Mouse (Mus musculus): ENCODE measurements around the gene Spryd3.

The Spryd3 gene

DNA sequence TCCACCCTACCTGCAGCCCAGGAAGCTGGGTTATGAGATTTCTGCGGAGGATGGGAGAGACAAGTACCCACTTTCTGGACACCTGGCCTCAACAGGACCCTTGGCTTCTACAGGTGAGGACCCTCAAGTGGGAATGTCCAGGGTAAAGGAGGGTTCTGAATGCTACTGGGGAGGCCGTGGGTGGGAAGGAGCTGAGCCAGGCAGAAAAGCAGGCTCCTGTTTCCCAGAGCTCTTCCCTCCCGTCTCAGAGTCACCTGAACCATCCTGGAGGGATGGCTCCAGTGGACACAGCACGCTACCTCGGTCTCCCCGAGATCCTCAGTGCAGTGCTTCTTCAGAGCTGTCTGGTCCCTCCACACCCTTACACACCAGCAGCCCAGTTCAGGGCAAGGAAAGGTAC lies 23.9 kb downstream of the Spryd3 start:
- DNase-seq: no peak

DNA sequence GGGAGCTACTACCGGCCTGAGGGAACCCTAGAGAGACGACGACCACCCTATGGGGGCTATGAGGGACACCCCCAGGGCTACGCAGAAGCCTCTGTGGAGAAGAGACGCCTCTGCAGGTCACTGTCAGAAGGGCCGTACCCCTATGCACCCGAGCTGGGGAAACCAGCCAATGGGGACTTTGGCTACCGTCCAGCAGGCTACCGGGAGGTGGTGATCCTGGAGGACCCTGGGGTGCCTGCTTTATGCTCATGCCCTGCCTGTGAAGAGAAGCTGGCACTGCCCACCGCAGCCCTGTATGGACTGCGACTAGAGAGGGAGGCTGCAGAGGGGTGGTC lies 24.6 kb downstream of the Spryd3 start:
- no peak for DNase-seq

DNA sequence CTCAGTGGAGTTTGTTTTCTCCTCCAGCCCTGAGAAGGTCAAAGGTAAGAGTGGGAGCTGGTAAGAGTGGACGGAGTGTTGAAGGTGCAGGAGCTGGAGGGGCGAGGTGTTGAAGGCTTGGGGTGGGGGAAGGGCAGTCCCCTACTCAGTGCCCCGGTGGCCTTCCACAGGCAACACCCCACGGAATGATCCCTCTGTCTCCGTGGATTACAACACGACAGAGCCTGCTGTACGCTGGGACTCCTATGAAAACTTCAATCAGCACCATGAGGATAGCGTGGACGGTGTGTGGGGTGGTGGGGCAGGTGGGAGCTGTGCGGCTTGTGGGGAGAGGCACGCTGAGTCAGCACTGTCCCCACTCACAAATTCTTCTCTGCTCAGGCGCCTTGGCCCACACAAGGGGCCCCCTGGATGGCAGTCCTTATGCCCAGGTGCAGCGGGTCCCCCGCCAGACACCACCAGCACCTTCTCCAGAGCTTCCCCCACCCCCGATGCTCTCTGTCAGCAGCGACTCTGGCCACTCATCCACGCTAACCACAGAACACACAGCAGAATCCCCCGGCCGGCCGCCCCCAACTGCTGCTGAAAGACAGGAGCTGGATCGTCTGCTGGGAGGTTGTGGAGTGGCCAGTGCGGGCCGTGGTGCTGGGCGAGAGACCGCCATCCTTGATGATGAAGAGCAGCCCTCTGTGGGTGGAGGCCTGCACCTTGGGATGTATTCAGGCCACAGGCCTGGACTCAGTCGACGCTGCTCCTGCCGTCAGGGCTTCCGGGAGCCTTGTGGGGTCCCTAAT lies 25.1 kb downstream of the Spryd3 start:
- no peak for DNase-seq

- no peak for DNase-seq
Observed at GRCm38 (mm10) chr15:102110271-102110670, 25.8 kb downstream of the Spryd3 start.

DNA sequence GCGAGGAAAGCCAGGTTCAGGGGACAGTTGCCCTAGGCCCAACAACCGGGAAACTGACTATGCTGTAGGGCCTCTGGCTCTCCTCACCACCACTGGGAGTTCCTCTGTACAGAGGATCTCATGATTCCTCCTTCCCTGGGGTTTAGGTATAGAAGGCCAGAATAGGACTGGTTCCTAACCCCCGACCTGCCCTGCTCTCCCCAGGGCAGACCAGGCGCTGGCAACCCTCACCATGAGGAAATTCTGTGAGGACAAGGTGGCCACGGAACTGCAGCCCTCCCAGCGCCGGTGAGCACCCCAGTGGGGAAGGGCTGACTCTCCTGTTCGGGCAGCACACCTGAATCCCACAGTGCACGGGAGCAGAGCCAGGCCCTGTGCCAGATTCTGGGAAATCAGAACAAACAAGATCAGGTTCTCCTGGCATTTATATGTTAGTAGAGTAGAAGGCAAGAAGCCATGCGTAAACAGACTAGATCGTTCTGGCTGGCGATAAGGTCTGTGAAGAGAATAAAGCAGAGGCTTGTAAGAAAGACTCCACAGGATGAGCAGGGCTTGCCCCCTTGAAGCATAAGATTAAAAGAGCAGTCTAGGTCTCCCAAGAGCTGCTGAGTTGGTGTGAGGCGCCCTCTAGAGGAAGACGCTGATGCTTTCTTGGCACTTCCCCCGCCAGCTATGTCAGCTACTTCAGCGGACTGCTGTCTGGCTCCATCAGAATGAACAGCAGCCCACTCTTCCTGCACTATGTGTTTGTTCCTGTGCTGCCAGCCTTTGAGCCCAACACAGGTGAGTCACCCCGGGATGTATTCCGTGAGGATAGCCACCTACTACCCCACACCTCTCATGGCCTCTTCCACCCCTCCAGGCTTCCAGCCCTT lies 27.1 kb downstream of the Spryd3 start:
- peak; percentile 41 to 68 for DNase-seq

- DNase-seq: peak in 1 of 2 experiments; percentile 73
Observed at GRCm38 (mm10) chr15:102107689-102108573, 28.1 kb downstream of the Spryd3 start.

GRCm38 (mm10) chr15:102106754-102107456 lies 29.1 kb downstream of the Spryd3 start:
- no peak for DNase-seq

GRCm38 (mm10) chr15:102105764-102106730 lies 30.0 kb downstream of the Spryd3 start:
- DNase-seq: peak in 1 of 2 experiments; percentile 31

- no peak for DNase-seq
Observed at GRCm38 (mm10) chr15:102105360-102105759, 30.7 kb downstream of the Spryd3 start.

GRCm38 (mm10) chr15:102103947-102104555 lies 32.0 kb downstream of the Spryd3 start:
- DNase-seq: peak in 1 of 2 experiments; percentile 25

DNA sequence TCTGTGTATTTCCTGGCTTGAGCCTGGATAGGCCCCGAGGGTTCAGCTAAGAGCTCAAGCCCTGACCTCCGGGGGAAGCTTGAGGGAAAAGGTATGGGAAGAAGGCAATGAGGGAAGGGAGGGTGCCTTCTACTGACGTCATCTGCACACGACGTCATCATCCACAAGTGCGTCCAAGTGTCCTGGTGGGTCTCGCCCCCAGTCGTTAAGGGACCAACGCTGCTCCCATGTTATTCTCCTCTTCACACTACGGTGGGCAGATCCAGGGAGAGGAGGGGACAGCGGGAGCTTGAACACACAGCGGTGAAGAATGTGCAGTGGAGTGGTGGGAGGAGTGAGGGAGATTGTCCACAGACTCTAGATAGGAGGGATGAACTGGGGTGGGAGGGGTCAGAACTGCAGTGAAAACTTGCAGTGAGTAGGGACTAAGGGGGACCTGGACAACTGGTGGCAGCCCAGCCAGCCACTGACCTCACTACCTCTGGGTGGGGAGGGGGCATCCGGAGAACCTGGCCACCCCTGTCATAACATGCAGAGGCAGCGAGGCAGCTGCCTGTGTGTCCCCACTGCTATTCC lies 32.6 kb downstream of the Spryd3 start:
- DNase-seq: no peak

- DNase-seq: no peak
Observed at GRCm38 (mm10) chr15:102102548-102103121, 33.4 kb downstream of the Spryd3 start.

GRCm38 (mm10) chr15:102101672-102102541 lies 34.1 kb downstream of the Spryd3 start:
- DNase-seq: no peak

- DNase-seq: no peak
Observed at GRCm38 (mm10) chr15:102100996-102101671, 34.9 kb downstream of the Spryd3 start.

GRCm38 (mm10) chr15:102100161-102100981 lies 35.7 kb downstream of the Spryd3 start, which contains the start of gene Tns2:
Gene Tns2 (plus strand): TSS chr15:102100413.
- peak; percentile 49 to 67 for DNase-seq

DNA sequence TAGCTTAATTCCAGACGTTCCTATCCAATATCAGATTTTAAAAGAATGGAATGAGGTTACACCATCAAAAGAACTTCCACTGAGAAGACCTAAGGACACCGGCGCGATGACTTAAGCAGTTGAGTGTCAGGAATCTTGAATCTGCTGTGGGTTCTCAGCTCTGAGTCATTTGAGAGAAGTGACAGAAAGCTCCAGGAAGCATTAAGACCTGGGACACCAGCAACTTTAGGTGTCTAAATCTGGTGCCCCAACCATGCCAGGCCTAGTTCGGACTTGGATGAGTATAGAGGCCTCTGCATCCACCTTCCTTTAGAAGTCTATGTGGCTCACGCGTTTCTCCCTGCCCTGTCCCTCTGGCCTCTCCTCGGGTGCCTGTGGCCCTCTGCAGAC lies 36.3 kb downstream of the Spryd3 start:
- DNase-seq: no peak

GRCm38 (mm10) chr15:102099260-102099659 lies 36.8 kb downstream of the Spryd3 start:
- no peak for DNase-seq
